Comparison of ENCODE assay signal across 17 mouse cellular contexts in genomic region chr2:144157343-144157742, GRCm38 (mm10).
"Had no signal": no experiment of that assay in that cellular context is flagged by ENCODE, and none has a peak within 500 bp of the region (broad histone marks: within the 10 kb centered on the region; RNA-seq: fewer than 3 reads in every experiment).

No protein-coding gene starts in this region.

- DNase-seq: kidney, adult 9 months; kidney, postnatal 14 days; kidney, postnatal 4 days; liver, postnatal 0 days; lung, embryonic 14.5 days; right cerebral cortex, postnatal 14 days; right cerebral cortex, postnatal 4 days; thymus, adult 2 months; thymus, postnatal 14 days; thymus, postnatal 4 days had no signal

- H3K36me3 ChIP-seq: limb, embryonic 12.5 days; midbrain, embryonic 13.5 days had no signal

- H3K4me2 ChIP-seq: limb, embryonic 12.5 days; lung, embryonic 14.5 days; midbrain, embryonic 13.5 days had no signal

- H3K27ac ChIP-seq: left cerebral cortex, adult 2 months; limb, embryonic 12.5 days; liver, embryonic 14.5 days; macrophage; midbrain, embryonic 13.5 days; stomach, postnatal 0 days had no signal

- H3K9me3 ChIP-seq: limb, embryonic 12.5 days; midbrain, embryonic 13.5 days had no signal

- H3K9ac ChIP-seq: limb, embryonic 12.5 days; liver, embryonic 14.5 days; liver, postnatal 0 days; lung, embryonic 14.5 days; midbrain, embryonic 13.5 days had no signal

- ATAC-seq: liver, postnatal 0 days; lung, postnatal 0 days had no signal

- H3K4me3 ChIP-seq: left cerebral cortex, adult 2 months; limb, embryonic 12.5 days; midbrain, embryonic 13.5 days had no signal
